Mouse (Mus musculus) forebrain, embryonic 13.5 days (tissue): ENCODE measurements around the gene Sfmbt1. TPM values are rescaled to one million over a fixed set of nuclear protein-coding genes. Genes with fewer than 3 reads are reported as not detected.

Experiments used
- ATAC-seq: fragments of 200-750 bp; cut with Nextera tagmentation; 2 replicates; pipeline ENCODE4 v1.8.0; 2017
- H3K27ac ChIP-seq: fragments of 300-500 bp; sonication (generic); 2 replicates; pipeline ENCODE4 v1.5.1; 2015; ENCODE audit warnings: inconsistent platforms, mild to moderate bottlenecking, moderate library complexity
- H3K27me3 ChIP-seq: fragments of 300-500 bp; sonication (generic); 2 replicates; pipeline ENCODE4 v1.6.1; 2015; ENCODE audit warnings: mild to moderate bottlenecking, inconsistent platforms
- H3K36me3 ChIP-seq: fragments of 300-500 bp; sonication (generic); 2 replicates; pipeline ENCODE4 v1.6.1; 2015; ENCODE audit warnings: mild to moderate bottlenecking, inconsistent platforms; ENCODE audit not compliant: poor library complexity, severe bottlenecking
- H3K4me1 ChIP-seq: fragments of 300-500 bp; sonication (generic); 2 replicates; pipeline ENCODE4 v1.6.1; 2015; ENCODE audit warnings: inconsistent platforms
- H3K4me2 ChIP-seq: fragments of 300-500 bp; sonication (generic); 2 replicates; pipeline ENCODE4 v1.6.1; 2015; ENCODE audit warnings: inconsistent platforms, mild to moderate bottlenecking, moderate library complexity
- H3K4me3 ChIP-seq: fragments of 300-500 bp; sonication (generic); 2 replicates; pipeline ENCODE4 v1.5.1; 2015; ENCODE audit warnings: mild to moderate bottlenecking, inconsistent platforms
- H3K9ac ChIP-seq: fragments of 300-500 bp; sonication (generic); 2 replicates; pipeline ENCODE4 v1.6.1; 2015; ENCODE audit warnings: mild to moderate bottlenecking, inconsistent platforms
- H3K9me3 ChIP-seq: fragments of 300-500 bp; sonication (generic); replicated peaks from 2 replicates; pipeline ENCODE4 v1.6.1; 2016; ENCODE audit warnings: inconsistent platforms
- whole genome bisulfite sequencing: fragments of 180-500 bp; shearing (Covaris S2); methylation state at CpG from one replicate; pipeline ENCODE4 v1.1.7; 2015; 5-methylcytosine and 5-hydroxymethylcytosine counted together
- polyA plus RNA-seq: library from polyadenylated mRNA; unstranded; fragments of >200 nt; fragmentation: Nextera tagmentation; extraction: Ambion mirVana; gene quantifications from 2 replicates; pipeline ENCODE4 v1.2.1, GENCODE M21; 2015

Sfmbt1 gene
- polyA plus RNA-seq, 1 experiment from 2014 or later, result 23.5 TPM

- Histone ChIP-seq H3K9me3 (no peaks in the 10 kb centered on the region), H3K27me3 (no peaks in the 10 kb centered on the region), H3K27ac (no peak overlapping the region), H3K9ac (no peak overlapping the region), H3K4me3 (no peak overlapping the region), H3K36me3 (no peaks in the 10 kb centered on the region), H3K4me2 (no peak overlapping the region), H3K4me1 (peaks cover 18% of the 10 kb centered on the region)
- no peak for ATAC-seq
- WGBS, result 87% methylated on average over 11 of the region's 11 CpGs
These were observed 114.2 kb downstream of the Sfmbt1 start for GRCm38 (mm10) chr14:30828635-30829460.

GRCm38 (mm10) chr14:30837416-30837996 lies 122.9 kb downstream of the Sfmbt1 start:
- H3K4me1 ChIP-seq, result no peaks in the 10 kb centered on the region
- no peak overlapping the region for H3K4me2 ChIP-seq
- no peak overlapping the region for H3K4me3 ChIP-seq
- no peak overlapping the region for H3K9ac ChIP-seq
- ATAC-seq, result no peak
- H3K36me3 ChIP-seq, result peaks cover 20% of the 10 kb centered on the region
- WGBS, result 96% methylated on average over 14 of the region's 14 CpGs
- no peaks in the 10 kb centered on the region for H3K27me3 ChIP-seq
- no peaks in the 10 kb centered on the region for H3K9me3 ChIP-seq
- H3K27ac ChIP-seq, result no peak overlapping the region

GRCm38 (mm10) chr14:30843701-30844100 lies 129.1 kb downstream of the Sfmbt1 start:
- Histone ChIP-seq H3K27me3 (no peaks in the 10 kb centered on the region), H3K4me1 (no peaks in the 10 kb centered on the region), H3K27ac (no peak overlapping the region), H3K4me3 (no peak overlapping the region), H3K9me3 (no peaks in the 10 kb centered on the region), H3K36me3 (peaks cover 7% of the 10 kb centered on the region; the same call in 1 of the 2 replicates), H3K9ac (no peak overlapping the region), H3K4me2 (no peak overlapping the region)
- ATAC-seq, result no peak
- 90% methylated on average over 3 of the region's 3 CpGs for WGBS

- Histone ChIP-seq H3K27ac (no peak overlapping the region), H3K9me3 (no peaks in the 10 kb centered on the region), H3K4me2 (no peak overlapping the region), H3K27me3 (no peaks in the 10 kb centered on the region), H3K36me3 (peaks cover 4% of the 10 kb centered on the region; the same call in 1 of the 2 replicates), H3K9ac (no peak overlapping the region), H3K4me3 (no peak overlapping the region), H3K4me1 (no peaks in the 10 kb centered on the region)
- 92% methylated on average over 5 of the region's 5 CpGs for WGBS
- no peak for ATAC-seq
These were observed 135.9 kb downstream of the Sfmbt1 start for GRCm38 (mm10) chr14:30850504-30850903.

- no peak overlapping the region for H3K27ac ChIP-seq
- H3K27me3 ChIP-seq, result no peaks in the 10 kb centered on the region
- H3K9me3 ChIP-seq, result no peaks in the 10 kb centered on the region
- 96% methylated on average over 5 of the region's 5 CpGs for WGBS
- no peak overlapping the region for H3K4me2 ChIP-seq
- H3K4me3 ChIP-seq, result no peak overlapping the region
- peaks cover 4% of the 10 kb centered on the region; the same call in 1 of the 2 replicates for H3K36me3 ChIP-seq
- no peak for ATAC-seq
- H3K9ac ChIP-seq, result no peak overlapping the region
- H3K4me1 ChIP-seq, result no peaks in the 10 kb centered on the region
These were observed 137.7 kb downstream of the Sfmbt1 start for GRCm38 (mm10) chr14:30852325-30852724.

GRCm38 (mm10) chr14:30855316-30855715 lies 140.7 kb downstream of the Sfmbt1 start:
- Histone ChIP-seq H3K27me3 (no peaks in the 10 kb centered on the region), H3K9me3 (no peaks in the 10 kb centered on the region), H3K27ac (no peak overlapping the region), H3K4me2 (no peak overlapping the region), H3K4me1 (no peaks in the 10 kb centered on the region), H3K36me3 (peaks cover 4% of the 10 kb centered on the region; the same call in 1 of the 2 replicates), H3K4me3 (no peak overlapping the region), H3K9ac (no peak overlapping the region)
- 92% methylated on average over 3 of the region's 3 CpGs for WGBS
- no peak for ATAC-seq

- Histone ChIP-seq H3K9me3 (no peaks in the 10 kb centered on the region), H3K4me3 (no peak overlapping the region), H3K4me2 (no peak overlapping the region), H3K27me3 (no peaks in the 10 kb centered on the region), H3K4me1 (no peaks in the 10 kb centered on the region), H3K9ac (no peak overlapping the region), H3K36me3 (no peaks in the 10 kb centered on the region), H3K27ac (no peak overlapping the region)
- no peak for ATAC-seq
- 88% methylated on average over 10 of the region's 10 CpGs for WGBS
These were observed 142.3 kb downstream of the Sfmbt1 start for GRCm38 (mm10) chr14:30856885-30857507.

- Histone ChIP-seq H3K9me3 (no peaks in the 10 kb centered on the region), H3K4me3 (no peak overlapping the region), H3K36me3 (no peaks in the 10 kb centered on the region), H3K27me3 (no peaks in the 10 kb centered on the region), H3K27ac (no peak overlapping the region), H3K4me1 (no peaks in the 10 kb centered on the region), H3K9ac (no peak overlapping the region), H3K4me2 (no peak overlapping the region)
- 80% methylated on average over 4 of the region's 4 CpGs for WGBS
- no peak for ATAC-seq
These were observed 143.3 kb downstream of the Sfmbt1 start for GRCm38 (mm10) chr14:30857990-30858389.

- Histone ChIP-seq H3K27ac (no peak overlapping the region), H3K4me3 (no peak overlapping the region), H3K27me3 (no peaks in the 10 kb centered on the region), H3K9ac (no peak overlapping the region), H3K9me3 (no peaks in the 10 kb centered on the region), H3K4me2 (no peak overlapping the region), H3K36me3 (peaks cover 13% of the 10 kb centered on the region; the same call in 1 of the 2 replicates), H3K4me1 (no peaks in the 10 kb centered on the region)
- 84% methylated on average over 16 of the region's 16 CpGs for WGBS
- no peak for ATAC-seq
These were observed 146.9 kb downstream of the Sfmbt1 start for GRCm38 (mm10) chr14:30861421-30862125.

GRCm38 (mm10) chr14:30862368-30862767 lies 147.7 kb downstream of the Sfmbt1 start:
- H3K27ac ChIP-seq, result no peak overlapping the region
- peaks cover 16% of the 10 kb centered on the region; the same call in 1 of the 2 replicates for H3K36me3 ChIP-seq
- no peak overlapping the region for H3K4me3 ChIP-seq
- H3K4me1 ChIP-seq, result no peaks in the 10 kb centered on the region
- no peak overlapping the region for H3K4me2 ChIP-seq
- no peak overlapping the region for H3K9ac ChIP-seq
- 93% methylated on average over 9 of the region's 9 CpGs for WGBS
- no peak for ATAC-seq
- no peaks in the 10 kb centered on the region for H3K9me3 ChIP-seq
- H3K27me3 ChIP-seq, result no peaks in the 10 kb centered on the region

GRCm38 (mm10) chr14:30865311-30865710 lies 150.7 kb downstream of the Sfmbt1 start:
- Histone ChIP-seq H3K27ac (no peak overlapping the region), H3K9ac (no peak overlapping the region), H3K36me3 (peaks cover 22% of the 10 kb centered on the region; the same call in 1 of the 2 replicates), H3K4me3 (no peak overlapping the region), H3K4me2 (no peak overlapping the region), H3K27me3 (no peaks in the 10 kb centered on the region), H3K4me1 (no peaks in the 10 kb centered on the region), H3K9me3 (no peaks in the 10 kb centered on the region)
- WGBS, result 60% methylated on average over 3 of the region's 3 CpGs
- no peak for ATAC-seq

GRCm38 (mm10) chr14:30867042-30867441 lies 152.4 kb downstream of the Sfmbt1 start:
- no peak overlapping the region for H3K4me3 ChIP-seq
- H3K9ac ChIP-seq, result no peak overlapping the region
- no peaks in the 10 kb centered on the region for H3K9me3 ChIP-seq
- no peak overlapping the region for H3K27ac ChIP-seq
- H3K4me1 ChIP-seq, result no peaks in the 10 kb centered on the region
- ATAC-seq, result no peak
- H3K36me3 ChIP-seq, result peaks cover 31% of the 10 kb centered on the region; the same call in 1 of the 2 replicates
- 32% methylated on average over 5 of the region's 5 CpGs for WGBS
- no peaks in the 10 kb centered on the region for H3K27me3 ChIP-seq
- no peak overlapping the region for H3K4me2 ChIP-seq
